Mouse (Mus musculus): ENCODE data around the gene Sirpb1a. TPM values are rescaled to one million over a fixed set of nuclear protein-coding genes. Genes with fewer than 3 reads are reported as not detected.

The Sirpb1a gene
- polyA plus RNA-seq, 1 experiment from 2014 or later, result not detected

DNA sequence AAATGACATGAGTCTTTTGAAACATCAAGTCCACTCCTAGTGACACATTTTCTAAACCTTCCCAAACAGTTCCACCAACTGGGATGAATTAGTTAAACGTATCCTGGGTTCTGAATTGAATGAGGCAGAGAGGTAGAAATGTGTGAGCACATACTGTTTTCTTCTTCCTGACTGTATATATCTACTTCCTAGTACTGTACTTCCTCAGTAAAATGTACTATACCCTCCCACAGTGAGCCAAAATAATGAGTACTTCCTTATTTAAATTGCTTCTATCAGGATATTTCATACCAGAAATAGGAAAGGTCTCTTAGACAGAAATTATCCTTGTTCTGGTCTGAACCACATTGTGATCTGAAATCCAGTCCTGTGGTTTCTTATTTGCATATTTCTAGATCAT is 86.0 kb downstream of the Sirpb1a start:
- no peaks in the 10 kb centered on the region for H3K9me3 ChIP-seq (replicated peaks; ENCODE audit: control insufficient read depth, low read length, poor library complexity, severe bottlenecking)
- no peak overlapping the region for H3K4me2 ChIP-seq (ENCODE audit: low read length)
- no peaks in the 10 kb centered on the region for H3K36me3 ChIP-seq (ENCODE audit: control insufficient read depth, insufficient read depth, low read length)
- H3K27me3 ChIP-seq (ENCODE audit: control insufficient read depth, insufficient read depth, low read depth, low read length), result no peaks in the 10 kb centered on the region
- H3K4me1 ChIP-seq (ENCODE audit: control insufficient read depth, insufficient read depth, low read length), result no peaks in the 10 kb centered on the region
- no peak for ATAC-seq
- no peak overlapping the region for H3K27ac ChIP-seq (ENCODE audit: low read length)
- WGBS, result 76% methylated on average over 1 of the region's 1 CpGs
- H3K4me3 ChIP-seq (ENCODE audit: low read depth, low read length), result no peak overlapping the region
- H3K9ac ChIP-seq (ENCODE audit: low read depth, low read length), result no peak overlapping the region

GRCm38 (mm10) chr3:15334182-15334581 is 92.1 kb downstream of the Sirpb1a start:
- no peaks in the 10 kb centered on the region for H3K36me3 ChIP-seq (ENCODE audit: control insufficient read depth, insufficient read depth, low read length)
- H3K9ac ChIP-seq (ENCODE audit: low read depth, low read length), result no peak overlapping the region
- 75% methylated on average over 2 of the region's 2 CpGs for WGBS
- H3K4me2 ChIP-seq (ENCODE audit: low read length), result no peak overlapping the region
- H3K4me1 ChIP-seq (ENCODE audit: control insufficient read depth, insufficient read depth, low read length), result no peaks in the 10 kb centered on the region
- H3K4me3 ChIP-seq (ENCODE audit: low read depth, low read length), result no peak overlapping the region
- ATAC-seq, result no peak
- H3K27ac ChIP-seq (ENCODE audit: low read length), result no peak overlapping the region
- no peaks in the 10 kb centered on the region for H3K27me3 ChIP-seq (ENCODE audit: control insufficient read depth, insufficient read depth, low read depth, low read length)
- no peaks in the 10 kb centered on the region for H3K9me3 ChIP-seq (replicated peaks; ENCODE audit: control insufficient read depth, low read length, poor library complexity, severe bottlenecking)

DNA sequence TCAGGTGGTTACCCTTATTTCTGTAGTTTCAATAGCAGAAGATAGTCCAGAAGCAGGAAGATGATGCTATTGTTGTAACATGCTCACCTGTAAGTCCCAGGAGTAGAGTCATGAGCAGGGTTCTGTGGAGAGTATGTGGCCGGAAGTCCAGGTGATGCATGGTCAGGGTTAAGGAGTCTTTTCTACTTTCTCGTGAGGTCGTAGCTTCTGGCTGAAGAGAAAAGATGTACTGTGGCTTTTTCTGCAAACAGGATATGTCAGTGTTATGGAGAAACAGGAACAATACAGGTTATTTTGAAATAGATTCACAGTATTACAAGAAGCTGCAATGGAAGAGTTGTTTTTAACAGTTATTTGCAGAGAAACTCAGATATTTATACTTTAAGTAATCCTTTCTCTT is 94.3 kb downstream of the Sirpb1a start, which contains the start of gene Gm9733:
Gm9733 (minus strand) TSS at position 240 of the 400 bp plus-strand sequence.
- H3K4me3 ChIP-seq (ENCODE audit: low read depth, low read length), result no peak within 1 kb of the TSS
- H3K27me3 ChIP-seq (ENCODE audit: control insufficient read depth, insufficient read depth, low read depth, low read length), result no peaks in the 10 kb centered on the region
- H3K27ac ChIP-seq (ENCODE audit: low read length), result no peak within 1 kb of the TSS
- WGBS, result 93% methylated on average over 3 of the region's 3 CpGs
- H3K4me1 ChIP-seq (ENCODE audit: control insufficient read depth, insufficient read depth, low read length), result no peaks in the 10 kb centered on the region
- H3K4me2 ChIP-seq (ENCODE audit: low read length), result no peak within 1 kb of the TSS
- H3K9me3 ChIP-seq (replicated peaks; ENCODE audit: control insufficient read depth, low read length, poor library complexity, severe bottlenecking), result no peaks in the 10 kb centered on the region
- H3K9ac ChIP-seq (ENCODE audit: low read depth, low read length), result no peak within 1 kb of the TSS
- H3K36me3 ChIP-seq (ENCODE audit: control insufficient read depth, insufficient read depth, low read length), result no peaks in the 10 kb centered on the region
- ATAC-seq, result no peak

DNA sequence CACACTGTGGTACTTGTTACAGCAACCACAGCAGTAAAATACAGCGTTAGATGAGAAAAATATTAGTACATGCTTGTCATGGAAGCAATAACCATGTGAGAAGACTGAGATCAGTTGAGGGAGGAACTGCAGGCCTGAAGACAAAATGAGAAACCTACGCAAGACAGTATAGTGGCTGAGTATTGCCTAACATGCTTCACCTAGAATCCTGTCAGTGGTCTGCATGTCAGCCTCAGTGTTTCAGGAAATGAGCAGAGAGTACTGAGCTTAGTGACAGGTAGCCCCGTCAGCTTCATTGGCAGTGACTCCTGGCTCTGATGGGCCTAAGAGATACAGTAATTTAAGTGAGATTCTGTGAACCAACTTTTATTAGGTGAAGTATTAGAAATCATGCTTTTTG is 94.8 kb downstream of the Sirpb1a start:
- no peaks in the 10 kb centered on the region for H3K36me3 ChIP-seq (ENCODE audit: control insufficient read depth, insufficient read depth, low read length)
- 70% methylated on average over 3 of the region's 3 CpGs for WGBS
- H3K4me3 ChIP-seq (ENCODE audit: low read depth, low read length), result no peak overlapping the region
- H3K4me2 ChIP-seq (ENCODE audit: low read length), result no peak overlapping the region
- no peaks in the 10 kb centered on the region for H3K27me3 ChIP-seq (ENCODE audit: control insufficient read depth, insufficient read depth, low read depth, low read length)
- no peaks in the 10 kb centered on the region for H3K9me3 ChIP-seq (replicated peaks; ENCODE audit: control insufficient read depth, low read length, poor library complexity, severe bottlenecking)
- no peak for ATAC-seq
- no peak overlapping the region for H3K9ac ChIP-seq (ENCODE audit: low read depth, low read length)
- H3K4me1 ChIP-seq (ENCODE audit: control insufficient read depth, insufficient read depth, low read length), result no peaks in the 10 kb centered on the region
- no peak overlapping the region for H3K27ac ChIP-seq (ENCODE audit: low read length)

GRCm38 (mm10) chr3:15329549-15329948 is 96.8 kb downstream of the Sirpb1a start:
- ATAC-seq, result no peak
- Histone ChIP-seq H3K4me1 (ENCODE audit: control insufficient read depth, insufficient read depth, low read length) (no peaks in the 10 kb centered on the region), H3K27me3 (ENCODE audit: control insufficient read depth, insufficient read depth, low read depth, low read length) (no peaks in the 10 kb centered on the region), H3K9ac (ENCODE audit: low read depth, low read length) (no peak overlapping the region), H3K27ac (ENCODE audit: low read length) (no peak overlapping the region), H3K36me3 (ENCODE audit: control insufficient read depth, insufficient read depth, low read length) (no peaks in the 10 kb centered on the region), H3K4me3 (ENCODE audit: low read depth, low read length) (no peak overlapping the region), H3K4me2 (ENCODE audit: low read length) (no peak overlapping the region), H3K9me3 (replicated peaks; ENCODE audit: control insufficient read depth, low read length, poor library complexity, severe bottlenecking) (no peaks in the 10 kb centered on the region)

Other genes with a start within 250 kb of the Sirpb1a start
- gene Gm9733, start 94.2 kb downstream of the Sirpb1a start, polyA plus RNA-seq (2015; fragmentation: Nextera tagmentation; extraction: Ambion mirVana), result not detected in 2 replicates
- not detected in 2 replicates for gene Sirpb1b, start 148.5 kb upstream of the Sirpb1a start, polyA plus RNA-seq (2015; fragmentation: Nextera tagmentation; extraction: Ambion mirVana)

Data from midbrain, embryonic 16.5 days (tissue).